Mouse (Mus musculus) limb, embryonic 13.5 days (tissue): ENCODE results near the gene Kif2c. TPM values are rescaled to one million over a fixed set of nuclear protein-coding genes. Genes with fewer than 3 reads are reported as not detected.

Experiments
- ATAC-seq: fragments of 200-750 bp; cut with Nextera tagmentation; 2 replicates; pipeline ENCODE4 v1.8.0; 2017; ENCODE audit warnings: low read depth, moderate number of reproducible peaks, moderate TSS enrichment; ENCODE audit not compliant: low FRiP score
- H3K27ac ChIP-seq: fragments of 300-500 bp; sonication (generic); 2 replicates; pipeline ENCODE4 v1.5.1; 2015; ENCODE audit warnings: inconsistent platforms, mild to moderate bottlenecking, moderate library complexity
- H3K27me3 ChIP-seq: fragments of 300-500 bp; sonication (generic); 2 replicates; pipeline ENCODE4 v1.6.1; 2015; ENCODE audit warnings: mild to moderate bottlenecking, inconsistent platforms
- H3K36me3 ChIP-seq: fragments of 300-500 bp; sonication (generic); 2 replicates; pipeline ENCODE4 v1.6.1; 2015; ENCODE audit warnings: inconsistent platforms, mild to moderate bottlenecking, moderate library complexity
- H3K4me1 ChIP-seq: fragments of 300-500 bp; sonication (generic); 2 replicates; pipeline ENCODE4 v1.6.1; 2015; ENCODE audit warnings: inconsistent platforms
- H3K4me2 ChIP-seq: fragments of 300-500 bp; sonication (generic); replicated peaks from 2 replicates; pipeline ENCODE4 v1.6.1; 2015; ENCODE audit warnings: inconsistent platforms, mild to moderate bottlenecking, moderate library complexity
- H3K4me3 ChIP-seq: fragments of 300-500 bp; sonication (generic); 2 replicates; pipeline ENCODE4 v1.5.1; 2015; ENCODE audit warnings: moderate library complexity, mild to moderate bottlenecking, inconsistent platforms
- H3K9ac ChIP-seq: fragments of 300-500 bp; sonication (generic); 2 replicates; pipeline ENCODE4 v1.6.1; 2015; ENCODE audit warnings: mild to moderate bottlenecking, inconsistent platforms
- H3K9me3 ChIP-seq: fragments of 300-500 bp; sonication (generic); 2 replicates; pipeline ENCODE4 v1.6.1; 2016; ENCODE audit warnings: inconsistent platforms
- WGBS: fragments of 180-500 bp; shearing (Covaris S2); methylation state at CpG from one replicate; pipeline ENCODE4 v1.1.7; 2015; 5-methylcytosine and 5-hydroxymethylcytosine counted together
- polyA plus RNA-seq: library from polyadenylated mRNA; unstranded; fragments of >200 nt; fragmentation: Nextera tagmentation; extraction: Ambion mirVana; gene quantifications from 2 replicates; pipeline ENCODE4 v1.2.1, GENCODE M21; 2015

The Kif2c gene
- polyA plus RNA-seq, 1 experiment from 2014 or later: 72.6 TPM

GRCm38 (mm10) chr4:117148047-117148713 is 34.3 kb downstream of the Kif2c start:
- no peak overlapping the region for H3K4me2 ChIP-seq
- 79% methylated on average over 18 of the region's 18 CpGs for WGBS
- H3K27me3 ChIP-seq: no peaks in the 10 kb centered on the region
- ATAC-seq: no peak
- no peak overlapping the region for H3K27ac ChIP-seq
- H3K4me1 ChIP-seq: peaks cover 7% of the 10 kb centered on the region; the same call in 1 of the 2 replicates
- H3K9me3 ChIP-seq: no peaks in the 10 kb centered on the region
- no peak overlapping the region for H3K4me3 ChIP-seq
- no peak overlapping the region for H3K9ac ChIP-seq
- H3K36me3 ChIP-seq: peaks cover 49% of the 10 kb centered on the region

GRCm38 (mm10) chr4:117146176-117146575 is 36.3 kb downstream of the Kif2c start:
- no peak overlapping the region for H3K9ac ChIP-seq
- no peak overlapping the region for H3K4me2 ChIP-seq
- H3K4me3 ChIP-seq: no peak overlapping the region
- no peaks in the 10 kb centered on the region for H3K9me3 ChIP-seq
- no peaks in the 10 kb centered on the region for H3K27me3 ChIP-seq
- WGBS: 31% methylated on average over 15 of the region's 15 CpGs
- H3K36me3 ChIP-seq: peaks cover 31% of the 10 kb centered on the region
- no peak for ATAC-seq
- no peaks in the 10 kb centered on the region for H3K4me1 ChIP-seq
- no peak overlapping the region for H3K27ac ChIP-seq

GRCm38 (mm10) chr4:117145248-117145647 is 37.2 kb downstream of the Kif2c start:
- 94% methylated on average over 13 of the region's 13 CpGs for WGBS

GRCm38 (mm10) chr4:117143023-117143422 is 39.4 kb downstream of the Kif2c start:
- no peaks in the 10 kb centered on the region for H3K4me1 ChIP-seq
- no peak overlapping the region for H3K4me2 ChIP-seq
- no peak overlapping the region for H3K27ac ChIP-seq
- no peaks in the 10 kb centered on the region for H3K36me3 ChIP-seq
- no peaks in the 10 kb centered on the region for H3K27me3 ChIP-seq
- no peaks in the 10 kb centered on the region for H3K9me3 ChIP-seq
- H3K9ac ChIP-seq: no peak overlapping the region
- no peak for ATAC-seq
- WGBS: 64% methylated on average over 7 of the region's 7 CpGs
- no peak overlapping the region for H3K4me3 ChIP-seq

More at GRCm38 (mm10) chr4:117145248-117145647, 37.2 kb downstream of the Kif2c start:
- no peak overlapping the region for H3K4me3 ChIP-seq
- H3K9me3 ChIP-seq: no peaks in the 10 kb centered on the region
- no peak for ATAC-seq
- H3K4me1 ChIP-seq: no peaks in the 10 kb centered on the region
- peaks cover 21% of the 10 kb centered on the region for H3K36me3 ChIP-seq
- H3K9ac ChIP-seq: no peak overlapping the region
- no peaks in the 10 kb centered on the region for H3K27me3 ChIP-seq
- no peak overlapping the region for H3K27ac ChIP-seq
- H3K4me2 ChIP-seq: no peak overlapping the region

- Histone ChIP-seq H3K27ac (no peak overlapping the region), H3K9ac (no peak overlapping the region), H3K27me3 (no peaks in the 10 kb centered on the region), H3K9me3 (no peaks in the 10 kb centered on the region), H3K4me2 (no peak overlapping the region), H3K4me1 (no peaks in the 10 kb centered on the region), H3K36me3 (no peaks in the 10 kb centered on the region), H3K4me3 (no peak overlapping the region)
- no peak for ATAC-seq
- 32% methylated on average over 4 of the region's 4 CpGs for WGBS
Observed at GRCm38 (mm10) chr4:117140613-117141012, 41.8 kb downstream of the Kif2c start.

GRCm38 (mm10) chr4:117139217-117139612 is 43.2 kb downstream of the Kif2c start:
- Histone ChIP-seq H3K9me3 (no peaks in the 10 kb centered on the region), H3K36me3 (no peaks in the 10 kb centered on the region), H3K27ac (no peak overlapping the region), H3K27me3 (no peaks in the 10 kb centered on the region), H3K9ac (no peak overlapping the region), H3K4me2 (no peak overlapping the region), H3K4me3 (no peak overlapping the region), H3K4me1 (peaks cover 3% of the 10 kb centered on the region)
- ATAC-seq: no peak
- 1% methylated on average over 2 of the region's 2 CpGs for WGBS

- no peak overlapping the region for H3K27ac ChIP-seq
- H3K36me3 ChIP-seq: no peaks in the 10 kb centered on the region
- no peaks in the 10 kb centered on the region for H3K27me3 ChIP-seq
- no peaks in the 10 kb centered on the region for H3K9me3 ChIP-seq
- no peak overlapping the region for H3K4me3 ChIP-seq
- ATAC-seq: no peak
- 67% methylated on average over 16 of the region's 17 CpGs for WGBS
- no peak overlapping the region for H3K9ac ChIP-seq
- no peak overlapping the region for H3K4me2 ChIP-seq
- peaks cover 6% of the 10 kb centered on the region for H3K4me1 ChIP-seq
Observed at GRCm38 (mm10) chr4:117138295-117139216, 43.9 kb downstream of the Kif2c start.

GRCm38 (mm10) chr4:117136034-117136433 is 46.4 kb downstream of the Kif2c start:
- H3K36me3 ChIP-seq: 0 out of 2 replicates have a peak, but pooled peaks cover 3% of the 10 kb centered on the region

GRCm38 (mm10) chr4:117134601-117134995 is 47.8 kb downstream of the Kif2c start:
- Histone ChIP-seq H3K27ac (no peak overlapping the region), H3K9ac (no peak overlapping the region), H3K9me3 (no peaks in the 10 kb centered on the region), H3K4me1 (peaks cover 21% of the 10 kb centered on the region), H3K4me2 (peak overlapping the region; percentile 95; the same call in 1 of the 2 replicates), H3K4me3 (no peak overlapping the region), H3K27me3 (peaks cover 22% of the 10 kb centered on the region), H3K36me3 (0 out of 2 replicates have a peak, but pooled peaks cover 3% of the 10 kb centered on the region)
- WGBS: 31% methylated on average over 2 of the region's 2 CpGs
- ATAC-seq: no peak

More at GRCm38 (mm10) chr4:117136034-117136433, 46.4 kb downstream of the Kif2c start:
- no peak for ATAC-seq
- Histone ChIP-seq H3K4me2 (no peak overlapping the region), H3K27ac (no peak overlapping the region), H3K27me3 (peaks cover 22% of the 10 kb centered on the region), H3K9me3 (no peaks in the 10 kb centered on the region), H3K4me3 (no peak overlapping the region), H3K9ac (no peak overlapping the region), H3K4me1 (peaks cover 21% of the 10 kb centered on the region)
- WGBS: 23% methylated on average over 8 of the region's 8 CpGs

GRCm38 (mm10) chr4:117133817-117134600 is 48.4 kb downstream of the Kif2c start, which contains the start of gene Plk3:
Gene Plk3, minus strand, starts transcription at chr4:117133963.
- Histone ChIP-seq H3K9ac (peak within 1 kb of the TSS; percentile 81), H3K4me1 (peaks cover 21% of the 10 kb centered on the region), H3K9me3 (no peaks in the 10 kb centered on the region), H3K4me2 (peak within 1 kb of the TSS; percentile 95), H3K36me3 (peaks cover 6% of the 10 kb centered on the region; the same call in 1 of the 2 replicates), H3K27ac (no peak within 1 kb of the TSS), H3K27me3 (peaks cover 22% of the 10 kb centered on the region), H3K4me3 (peak within 1 kb of the TSS; percentile 82)
- ATAC-seq: peak; percentile 89
- WGBS: 2% methylated on average over 23 of the region's 48 CpGs

GRCm38 (mm10) chr4:117133366-117133796 is 49.1 kb downstream of the Kif2c start:
- peaks cover 12% of the 10 kb centered on the region for H3K36me3 ChIP-seq
- peaks cover 21% of the 10 kb centered on the region for H3K4me1 ChIP-seq
- H3K4me2 ChIP-seq: peak overlapping the region; percentile 95
- peak overlapping the region; percentile 81 for H3K9ac ChIP-seq
- no peaks in the 10 kb centered on the region for H3K9me3 ChIP-seq
- no peak for ATAC-seq
- H3K4me3 ChIP-seq: peak overlapping the region; percentile 82
- H3K27me3 ChIP-seq: peaks cover 22% of the 10 kb centered on the region
- H3K27ac ChIP-seq: no peak overlapping the region
- under 1% methylated on average over 37 of the region's 42 CpGs for WGBS
